Mouse (Mus musculus) hindbrain, embryonic 12.5 days (tissue): ENCODE results near the gene Prr14l. TPM values are rescaled to one million over a fixed set of nuclear protein-coding genes. Genes with fewer than 3 reads are reported as not detected.
A peak's percentile ranks its signal among the peaks of the same experiment; 100 is the strongest.
"Not testable (repeated sequence)": the region's sequence is repeated elsewhere in the genome, so short reads cannot be mapped to it uniquely, and the experiment has no call there.

Experiments
- ATAC-seq: fragments of 200-750 bp; cut with Nextera tagmentation; 2 replicates; pipeline ENCODE4 v1.8.0; 2017; ENCODE audit warnings: moderate TSS enrichment; ENCODE audit not compliant: low FRiP score
- H3K27ac ChIP-seq: fragments of 300-500 bp; sonication (generic); 2 replicates; pipeline ENCODE4 v1.5.1; 2016; ENCODE audit warnings: mild to moderate bottlenecking
- H3K27me3 ChIP-seq: fragments of 300-500 bp; sonication (generic); 2 replicates; pipeline ENCODE4 v1.6.1; 2016; ENCODE audit warnings: mild to moderate bottlenecking
- H3K36me3 ChIP-seq: fragments of 300-500 bp; sonication (generic); 2 replicates; pipeline ENCODE4 v1.6.1; 2016; ENCODE audit warnings: mild to moderate bottlenecking
- H3K4me1 ChIP-seq: fragments of 300-500 bp; sonication (generic); 2 replicates; pipeline ENCODE4 v1.6.1; 2016
- H3K4me2 ChIP-seq: fragments of 300-500 bp; sonication (generic); replicated peaks from 2 replicates; pipeline ENCODE4 v1.6.1; 2016; ENCODE audit warnings: mild to moderate bottlenecking
- H3K4me3 ChIP-seq: fragments of 300-500 bp; sonication (generic); 2 replicates; pipeline ENCODE4 v1.5.1; 2016; ENCODE audit warnings: mild to moderate bottlenecking
- H3K9ac ChIP-seq: fragments of 300-500 bp; sonication (generic); 2 replicates; pipeline ENCODE4 v1.6.1; 2016; ENCODE audit warnings: mild to moderate bottlenecking, moderate library complexity
- H3K9me3 ChIP-seq: fragments of 300-500 bp; sonication (generic); replicated peaks from 2 replicates; pipeline ENCODE4 v1.6.1; 2016; ENCODE audit warnings: mild to moderate bottlenecking
- WGBS: fragments of 180-500 bp; shearing (Covaris S2); methylation state at CpG from one replicate; pipeline ENCODE4 v1.1.7; 2016; 5-methylcytosine and 5-hydroxymethylcytosine counted together
- polyA plus RNA-seq: library from polyadenylated mRNA; unstranded; fragments of >200 nt; fragmentation: Nextera tagmentation; extraction: Ambion mirVana; gene quantifications from 2 replicates; pipeline ENCODE4 v1.2.1, GENCODE M21; 2016

Prr14l gene
- 17.3 and 18.1 TPM in 2 replicates for polyA plus RNA-seq

GRCm38 (mm10) chr5:32853731-32854507, at the start of gene Prr14l:
Gene Prr14l, minus strand, starts transcription at chr5:32854256.
- Histone ChIP-seq H3K9ac (peak within 1 kb of the TSS; percentile 96), H3K4me1 (peaks cover 23% of the 10 kb centered on the region), H3K36me3 (0 out of 2 replicates have a peak, but pooled peaks cover 4% of the 10 kb centered on the region), H3K27me3 (no peaks in the 10 kb centered on the region), H3K4me2 (peak within 1 kb of the TSS; percentile 73), H3K4me3 (peak within 1 kb of the TSS; percentile 82), H3K9me3 (no peaks in the 10 kb centered on the region), H3K27ac (peak within 1 kb of the TSS; percentile 82)
- ATAC-seq, result peak; percentile 97
- WGBS, result under 1% methylated on average over 50 of the region's 51 CpGs

GRCm38 (mm10) chr5:32886739-32887138, 32.7 kb upstream of the Prr14l start:
- H3K27me3 ChIP-seq, result no peaks in the 10 kb centered on the region
- H3K4me1 ChIP-seq, result no peaks in the 10 kb centered on the region
- no peak overlapping the region for H3K9ac ChIP-seq
- no peak overlapping the region for H3K4me3 ChIP-seq
- peaks cover 69% of the 10 kb centered on the region for H3K36me3 ChIP-seq
- 76% methylated on average over 3 of the region's 3 CpGs for WGBS
- no peak for ATAC-seq
- no peak overlapping the region for H3K4me2 ChIP-seq
- H3K27ac ChIP-seq, result no peak overlapping the region
- H3K9me3 ChIP-seq, result no peaks in the 10 kb centered on the region

- Histone ChIP-seq H3K9me3 (no peaks in the 10 kb centered on the region), H3K36me3 (peaks cover 69% of the 10 kb centered on the region), H3K9ac (no peak overlapping the region), H3K4me3 (no peak overlapping the region), H3K27me3 (no peaks in the 10 kb centered on the region), H3K4me1 (no peaks in the 10 kb centered on the region), H3K27ac (no peak overlapping the region), H3K4me2 (no peak overlapping the region)
- ATAC-seq, result no peak
- 93% methylated on average over 5 of the region's 5 CpGs for WGBS
Measured at GRCm38 (mm10) chr5:32872346-32872745, 18.3 kb upstream of the Prr14l start.

GRCm38 (mm10) chr5:32869389-32870024, 15.5 kb upstream of the Prr14l start:
- H3K27ac ChIP-seq, result no peak overlapping the region
- peaks cover 3% of the 10 kb centered on the region for H3K4me1 ChIP-seq
- 96% methylated on average over 5 of the region's 5 CpGs for WGBS
- no peaks in the 10 kb centered on the region for H3K9me3 ChIP-seq
- ATAC-seq, result no peak
- H3K4me2 ChIP-seq, result no peak overlapping the region
- no peak overlapping the region for H3K4me3 ChIP-seq
- no peaks in the 10 kb centered on the region for H3K27me3 ChIP-seq
- no peak overlapping the region for H3K9ac ChIP-seq
- H3K36me3 ChIP-seq, result peaks cover 51% of the 10 kb centered on the region

- H3K4me1 ChIP-seq, result peaks cover 8% of the 10 kb centered on the region
- peak; percentile 98 for ATAC-seq
- peak within 1 kb of the TSS; percentile 60 for H3K4me2 ChIP-seq
- peak within 1 kb of the TSS; percentile 71 for H3K4me3 ChIP-seq
- H3K27me3 ChIP-seq, result no peaks in the 10 kb centered on the region
- H3K27ac ChIP-seq, result peak within 1 kb of the TSS; percentile 56; the same call in 1 of the 2 replicates
- H3K9me3 ChIP-seq, result no peaks in the 10 kb centered on the region
- H3K9ac ChIP-seq, result peak within 1 kb of the TSS; percentile 77
- under 1% methylated on average over 62 of the region's 64 CpGs for WGBS
- H3K36me3 ChIP-seq, result peaks cover 11% of the 10 kb centered on the region
Measured at GRCm38 (mm10) chr5:32863253-32864228, 9.5 kb upstream of the Prr14l start, which contains the start of gene Depdc5. Gene Depdc5, plus strand, starts transcription at chr5:32863701.

GRCm38 (mm10) chr5:32862469-32863132, 8.5 kb upstream of the Prr14l start:
- Histone ChIP-seq H3K4me2 (peak overlapping the region; percentile 60; the same call in 1 of the 2 replicates), H3K4me1 (peaks cover 8% of the 10 kb centered on the region), H3K9me3 (no peaks in the 10 kb centered on the region), H3K27me3 (no peaks in the 10 kb centered on the region), H3K9ac (no peak overlapping the region), H3K36me3 (peaks cover 2% of the 10 kb centered on the region; the same call in 1 of the 2 replicates), H3K27ac (no peak overlapping the region), H3K4me3 (no peak overlapping the region)
- no peak for ATAC-seq
- WGBS, result 77% methylated on average over 6 of the region's 6 CpGs

GRCm38 (mm10) chr5:32861082-32861481, 7.0 kb upstream of the Prr14l start:
- 90% methylated on average over 1 of the region's 1 CpGs for WGBS

GRCm38 (mm10) chr5:32857781-32858220, 3.7 kb upstream of the Prr14l start:
- Histone ChIP-seq H3K9me3 (no peaks in the 10 kb centered on the region), H3K4me2 (peak overlapping the region; percentile 56), H3K4me1 (peaks cover 8% of the 10 kb centered on the region), H3K27ac (0 out of 2 replicates have a peak overlapping the region, but pooled peaks have one; percentile 44), H3K4me3 (peak overlapping the region; percentile 44), H3K27me3 (no peaks in the 10 kb centered on the region), H3K36me3 (no peaks in the 10 kb centered on the region), H3K9ac (peak overlapping the region; percentile 56)
- WGBS, result 5% methylated on average over 6 of the region's 6 CpGs
- no peak for ATAC-seq

More at GRCm38 (mm10) chr5:32861082-32861481, 7.0 kb upstream of the Prr14l start:
- no peak for ATAC-seq
- H3K4me3 ChIP-seq, result no peak overlapping the region
- no peak overlapping the region for H3K4me2 ChIP-seq
- H3K9me3 ChIP-seq, result no peaks in the 10 kb centered on the region
- no peak overlapping the region for H3K27ac ChIP-seq
- H3K4me1 ChIP-seq, result peaks cover 10% of the 10 kb centered on the region
- no peaks in the 10 kb centered on the region for H3K27me3 ChIP-seq
- no peaks in the 10 kb centered on the region for H3K36me3 ChIP-seq
- no peak overlapping the region for H3K9ac ChIP-seq

- not testable (repeated sequence) for H3K9ac ChIP-seq, H3K27ac ChIP-seq, H3K9me3 ChIP-seq, H3K4me2 ChIP-seq, H3K27me3 ChIP-seq, H3K4me3 ChIP-seq, H3K36me3 ChIP-seq, ATAC-seq
- WGBS, result 93% methylated on average over 3 of the region's 3 CpGs
- H3K4me1 ChIP-seq, result peaks cover 23% of the 10 kb centered on the region
Measured at GRCm38 (mm10) chr5:32855274-32855673, 1.2 kb upstream of the Prr14l start.

GRCm38 (mm10) chr5:32854818-32855217, 762 bp upstream of the Prr14l start:
- 0 out of 2 replicates have a peak, but pooled peaks cover 4% of the 10 kb centered on the region for H3K36me3 ChIP-seq
- no peaks in the 10 kb centered on the region for H3K9me3 ChIP-seq
- no peak overlapping the region for H3K4me3 ChIP-seq
- no peaks in the 10 kb centered on the region for H3K27me3 ChIP-seq
- ATAC-seq, result no peak
- H3K4me2 ChIP-seq, result no peak overlapping the region
- H3K27ac ChIP-seq, result peak overlapping the region; percentile 56; the same call in 1 of the 2 replicates
- WGBS, result 88% methylated on average over 4 of the region's 4 CpGs
- H3K9ac ChIP-seq, result no peak overlapping the region
- peaks cover 23% of the 10 kb centered on the region for H3K4me1 ChIP-seq

- 66% methylated on average over 6 of the region's 6 CpGs for WGBS
- Histone ChIP-seq H3K9ac (peak overlapping the region; percentile 54; the same call in 1 of the 2 replicates), H3K4me1 (peaks cover 21% of the 10 kb centered on the region)
Measured at GRCm38 (mm10) chr5:32852026-32852425, 2.0 kb downstream of the Prr14l start.

More at GRCm38 (mm10) chr5:32852026-32852425, 2.0 kb downstream of the Prr14l start:
- no peak overlapping the region for H3K27ac ChIP-seq
- H3K36me3 ChIP-seq, result 0 out of 2 replicates have a peak, but pooled peaks cover 4% of the 10 kb centered on the region
- ATAC-seq, result no peak
- peak overlapping the region; percentile 34 for H3K4me2 ChIP-seq
- H3K9me3 ChIP-seq, result no peaks in the 10 kb centered on the region
- no peaks in the 10 kb centered on the region for H3K27me3 ChIP-seq
- no peak overlapping the region for H3K4me3 ChIP-seq
